Mouse (Mus musculus) liver, adult (tissue): ENCODE measurements at regions not wholly inside any gene's neighbourhood (a gene's known extent, or its start where the extent isn't known, plus 50 kb on each side); places are given as distances from the start of the nearest gene placed in this dataset.

Experiments
- GATA4 ChIP-seq: IDR thresholded peaks from 2 replicates; pipeline ENCODE4 v1.6.1; 2014; ENCODE audit warnings: mild to moderate bottlenecking, low read length; ENCODE audit not compliant: insufficient replicate concordance

DNA sequence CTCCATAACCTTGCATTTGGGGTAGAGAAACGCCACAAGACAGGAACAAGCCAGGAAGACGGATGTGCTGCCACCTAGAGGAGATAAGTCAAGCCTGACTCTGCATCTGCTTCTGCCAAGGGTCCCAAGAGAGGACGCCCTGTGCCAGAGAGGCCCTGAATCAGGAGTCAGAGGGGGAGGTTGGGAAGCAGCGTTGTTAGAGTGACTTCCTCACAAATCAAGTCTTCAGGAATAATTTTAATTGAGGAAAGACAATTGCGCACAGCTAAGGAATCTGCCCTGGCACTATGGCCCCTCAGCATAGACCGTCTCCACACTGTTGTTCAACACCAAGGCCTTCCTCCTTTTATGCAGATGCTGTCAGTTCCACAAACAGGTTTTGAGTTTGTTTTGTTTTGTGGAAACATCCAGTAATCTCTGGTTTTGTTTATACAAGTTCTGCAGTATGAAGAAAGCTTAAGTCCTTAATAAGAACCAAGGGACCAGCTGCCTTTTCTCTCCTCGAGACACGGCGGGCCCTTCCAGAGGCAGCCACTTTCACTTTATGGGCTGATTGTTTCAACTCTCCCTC is 187.9 kb upstream of the Il12b start:
- TF ChIP-seq GATA4: no peak

DNA sequence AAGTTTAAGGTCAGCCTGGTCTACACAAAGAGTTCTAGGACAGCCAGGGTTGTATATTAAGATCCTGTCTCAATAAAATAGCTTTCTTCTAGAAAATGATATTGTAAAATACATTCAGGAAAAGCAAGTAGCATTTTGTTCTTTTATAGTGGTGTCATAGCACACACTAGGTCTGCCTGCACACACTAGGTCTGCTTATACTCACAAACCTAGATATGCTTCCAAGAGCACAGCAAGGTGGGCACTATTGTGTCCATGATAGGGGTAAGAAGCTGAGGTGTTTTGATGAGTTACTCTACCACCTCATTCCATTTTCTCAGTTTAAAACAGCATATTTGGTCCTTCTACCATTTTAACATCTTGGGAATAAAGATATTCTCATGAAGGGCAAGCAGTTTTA is 185.8 kb upstream of the Il12b start:
- no peak for TF ChIP-seq GATA4

DNA sequence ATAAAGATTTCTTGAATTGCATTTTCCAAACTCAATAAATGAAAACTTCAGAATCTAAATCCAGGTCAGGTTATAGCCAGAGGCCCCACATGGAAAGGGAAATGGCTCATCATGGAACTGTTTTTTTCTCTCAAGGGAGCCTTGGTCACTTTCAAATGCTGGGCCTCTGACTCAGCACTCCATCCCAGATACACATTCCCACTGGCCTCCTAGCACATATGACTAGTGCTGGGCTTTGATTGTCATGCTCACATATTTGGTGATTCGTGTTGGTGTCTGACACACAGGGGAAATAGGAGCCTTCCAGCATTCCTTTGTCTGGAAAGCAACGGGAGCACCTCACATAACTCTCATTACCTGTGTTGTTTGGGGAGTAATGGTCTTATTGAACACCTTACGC is 183.5 kb upstream of the Il12b start:
- TF ChIP-seq GATA4: no peak

DNA sequence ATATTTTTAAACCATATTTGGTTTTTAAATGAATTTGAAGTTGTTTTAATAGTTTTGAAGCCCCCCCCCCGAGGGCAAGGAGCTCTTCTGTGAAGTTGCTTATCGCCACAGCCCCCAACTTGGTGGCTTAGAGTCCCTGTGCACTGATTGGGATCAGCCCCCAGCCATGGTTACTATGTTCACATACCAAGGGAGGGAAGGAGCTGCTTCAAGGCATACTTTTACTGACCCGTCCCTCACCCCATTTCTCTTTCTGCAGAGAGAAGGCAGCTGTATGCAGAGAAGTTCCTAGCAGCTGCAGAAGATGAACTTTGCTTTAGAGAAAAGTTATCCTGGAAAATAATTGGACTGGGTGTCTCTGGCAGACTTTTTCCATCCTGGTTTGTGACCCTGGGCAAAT is 179.9 kb upstream of the Il12b start:
- TF ChIP-seq GATA4: no peak

DNA sequence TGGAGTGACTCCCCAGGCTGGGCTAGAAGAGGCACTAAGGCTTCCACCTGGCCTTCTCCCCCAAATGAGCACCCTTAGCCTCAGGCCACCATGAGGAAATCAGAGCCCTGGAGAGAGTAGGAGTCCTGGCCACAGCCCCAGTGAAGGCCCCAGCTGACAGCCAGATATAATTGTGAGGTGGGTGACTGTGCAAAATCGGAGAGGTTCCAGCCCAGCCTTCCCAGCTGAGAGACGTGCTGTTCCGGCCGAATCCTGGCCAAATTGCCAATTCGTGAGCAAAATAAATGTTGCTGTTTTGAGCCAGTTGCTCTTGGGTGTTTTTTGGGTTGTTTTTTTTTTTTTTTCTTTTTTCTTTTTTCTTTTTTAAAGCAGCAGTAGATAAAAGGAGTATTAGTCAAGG is 169.9 kb upstream of the Il12b start:
- no peak for TF ChIP-seq GATA4

DNA sequence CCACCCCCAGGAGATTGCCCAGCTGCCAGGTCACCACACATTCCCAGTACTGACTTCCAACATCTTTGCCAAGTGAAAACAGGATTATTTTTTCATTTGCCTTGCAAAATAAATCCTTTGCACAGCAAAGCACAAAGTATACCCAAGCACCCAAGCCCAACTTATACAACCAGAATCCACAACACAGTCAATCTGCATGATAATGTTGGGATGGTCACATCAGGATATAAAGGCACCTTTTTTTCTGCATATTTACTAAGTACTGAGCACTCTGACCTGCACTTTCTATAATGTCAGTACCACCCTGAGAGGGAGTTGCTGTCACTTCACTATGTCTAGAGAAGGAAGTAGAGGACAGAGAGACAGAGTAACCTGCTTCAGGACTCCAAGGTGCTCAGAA is 164.4 kb upstream of the Il12b start:
- TF ChIP-seq GATA4: no peak

DNA sequence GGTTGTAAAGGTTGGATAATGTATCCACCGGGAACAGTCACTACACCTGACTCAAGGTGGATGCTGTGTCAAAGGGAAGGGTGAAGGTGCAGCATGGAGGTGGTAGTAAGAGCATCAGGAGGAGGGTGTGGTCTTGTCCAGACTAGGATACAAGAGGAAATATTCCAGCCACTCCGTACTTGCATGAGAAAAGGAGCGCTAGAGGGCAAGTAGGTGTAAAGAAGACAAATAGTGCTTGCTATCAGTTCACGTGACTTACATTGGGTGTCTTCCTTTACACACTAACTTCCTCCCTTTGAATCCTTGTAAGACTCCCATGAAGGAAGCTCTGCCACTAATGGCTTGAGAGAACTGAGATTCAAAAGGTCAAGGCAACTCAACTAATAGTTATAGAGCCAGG is 161.8 kb upstream of the Il12b start:
- TF ChIP-seq GATA4: no peak

DNA sequence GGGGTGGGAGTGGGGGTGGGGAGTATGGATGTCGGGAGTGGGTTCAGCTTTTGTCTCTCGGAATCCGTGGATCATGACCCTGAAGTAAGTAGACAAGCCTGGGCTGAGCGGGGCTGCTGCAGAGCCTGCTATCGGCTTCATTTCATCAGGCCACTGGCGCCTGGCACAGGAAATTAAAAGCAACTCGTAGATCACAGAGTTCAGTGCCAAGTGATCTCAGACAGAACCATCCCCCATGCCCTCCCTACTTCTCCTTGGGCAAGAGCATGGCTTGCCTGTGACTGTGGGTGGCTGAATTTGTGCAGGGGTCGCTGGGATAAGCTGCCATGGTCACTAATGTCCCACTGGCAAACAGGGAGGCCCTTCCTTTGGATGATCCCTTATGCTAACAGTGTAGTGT is 161.3 kb upstream of the Il12b start:
- no peak for TF ChIP-seq GATA4

DNA sequence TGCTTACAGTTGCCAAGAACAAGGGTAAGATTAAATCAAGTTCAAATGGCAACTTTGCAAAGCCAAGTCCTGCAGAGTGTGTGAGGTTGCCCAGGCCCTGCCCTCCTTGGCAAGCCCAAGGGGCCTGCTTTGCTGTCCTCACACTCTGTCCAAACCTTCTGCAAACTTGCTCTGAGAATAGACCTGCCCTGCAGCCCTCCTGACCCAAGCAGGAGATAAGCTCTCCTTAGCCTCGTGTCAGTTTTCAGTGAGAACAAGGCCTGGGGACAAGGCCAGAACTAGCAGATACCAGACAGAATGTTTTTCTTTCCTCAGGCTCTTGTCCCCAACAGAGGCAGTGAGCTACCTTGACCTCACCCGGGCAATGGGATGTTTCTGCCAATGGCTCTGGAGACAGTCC is 156.7 kb upstream of the Il12b start:
- TF ChIP-seq GATA4: no peak

DNA sequence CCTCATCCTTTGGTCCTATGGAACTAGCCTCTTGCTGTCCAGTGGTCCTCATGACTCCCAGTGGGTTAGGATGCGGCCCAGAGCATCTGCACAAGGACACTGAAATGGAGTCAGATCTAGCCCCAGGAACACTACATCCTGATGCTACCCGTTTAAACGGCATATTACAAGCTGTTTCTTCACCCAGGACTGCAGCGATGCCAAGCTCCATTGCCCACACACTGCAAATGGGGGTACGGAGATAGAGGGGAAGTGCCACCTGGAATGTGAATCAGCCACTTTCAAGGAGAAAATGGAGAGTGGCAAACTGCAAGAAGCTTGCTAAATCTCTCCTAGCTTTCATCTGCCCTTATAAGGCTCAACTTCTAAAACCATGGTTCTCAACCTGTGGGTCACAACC is 148.0 kb upstream of the Il12b start:
- no peak for TF ChIP-seq GATA4

DNA sequence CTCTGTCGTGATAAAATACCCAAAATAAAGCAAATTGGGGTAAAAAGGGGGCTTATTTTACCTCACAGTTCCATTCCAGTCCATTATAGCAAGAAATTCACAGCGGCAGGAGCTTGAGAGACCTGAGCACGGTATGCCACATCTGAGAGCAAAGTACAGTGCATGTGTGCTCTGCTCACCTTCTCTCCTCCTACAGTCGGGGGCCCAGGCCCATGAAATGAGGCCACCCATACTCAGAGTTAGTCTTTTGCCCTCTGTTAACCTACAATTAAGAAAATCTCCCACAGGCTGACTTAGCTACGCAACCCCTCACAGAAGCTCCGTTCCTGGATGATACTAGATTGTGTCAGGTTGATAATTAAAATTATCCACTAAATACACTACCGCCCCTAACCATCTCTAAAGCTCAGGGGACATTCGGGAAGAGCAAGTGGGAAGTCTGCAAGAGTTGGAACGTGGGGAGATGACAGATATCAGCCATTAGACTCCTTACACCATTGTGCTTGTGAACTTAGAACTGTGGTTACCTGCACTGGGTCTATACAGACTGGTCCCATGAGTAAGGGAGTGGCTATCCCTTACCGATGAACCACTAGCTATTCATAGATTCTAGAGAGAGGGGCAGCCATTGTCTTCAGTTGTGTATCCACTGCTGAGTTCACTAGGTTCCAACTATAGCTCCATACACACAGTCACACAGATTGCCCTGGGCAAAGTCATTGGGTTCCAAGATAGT is 139.3 kb upstream of the Il12b start:
- TF ChIP-seq GATA4: no peak

DNA sequence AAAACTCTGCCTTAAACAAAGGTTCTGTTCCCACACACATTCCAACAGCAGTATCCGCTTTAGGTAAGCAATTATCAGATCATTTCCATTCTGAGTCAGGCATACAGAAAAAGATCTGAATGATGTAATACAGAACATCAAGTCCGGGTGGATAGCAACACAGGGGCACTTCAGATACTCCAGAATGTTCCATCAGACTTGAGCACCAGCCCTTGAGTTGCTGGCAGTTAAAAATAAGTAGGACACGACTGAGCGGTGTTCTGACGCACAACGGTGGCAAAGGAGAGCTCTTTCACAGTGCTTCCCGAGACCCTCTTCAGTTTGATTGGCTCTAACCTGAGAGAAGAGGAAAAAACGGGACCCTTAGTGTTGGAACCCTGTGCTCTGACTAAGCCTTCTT is 138.2 kb upstream of the Il12b start:
- TF ChIP-seq GATA4: no peak

DNA sequence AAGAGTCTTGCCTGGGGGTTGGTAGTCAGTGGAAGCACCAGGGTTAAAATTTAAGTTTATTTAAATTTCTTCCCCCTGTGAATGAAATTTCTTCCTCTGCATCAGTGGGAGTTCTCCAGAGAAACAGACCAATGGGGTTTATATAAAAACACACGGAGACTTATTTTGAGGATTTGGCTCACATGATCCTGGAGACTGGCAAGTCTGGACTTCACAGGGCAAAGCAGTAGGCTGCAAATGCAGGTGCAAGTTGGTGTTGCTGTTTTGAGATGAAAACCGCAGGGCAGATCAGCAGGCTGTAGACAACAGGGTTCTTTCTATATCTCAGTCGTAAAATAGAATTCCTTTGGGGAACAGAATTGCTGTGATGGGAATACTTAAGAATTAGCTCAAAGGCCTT is 137.3 kb upstream of the Il12b start:
- TF ChIP-seq GATA4: no peak

DNA sequence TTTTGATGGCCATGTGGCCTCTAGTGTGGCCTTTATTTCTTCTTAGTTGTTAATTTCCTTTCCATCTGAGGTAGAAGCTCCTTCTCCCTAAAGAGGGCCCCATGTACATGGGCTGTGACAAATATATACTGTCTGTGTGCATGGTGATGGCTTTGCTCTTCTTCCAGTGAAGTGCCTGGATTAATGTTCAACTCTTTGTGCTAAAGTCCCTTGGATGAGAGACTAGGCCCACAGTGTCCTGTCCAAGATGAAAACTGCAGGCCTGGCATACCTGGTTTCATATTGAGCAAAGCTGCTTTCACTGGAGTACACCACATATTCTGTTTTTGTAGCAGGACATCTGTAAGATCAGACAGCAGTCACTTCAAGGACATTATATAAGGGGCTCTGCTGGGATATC is 127.6 kb upstream of the Il12b start:
- no peak for TF ChIP-seq GATA4

DNA sequence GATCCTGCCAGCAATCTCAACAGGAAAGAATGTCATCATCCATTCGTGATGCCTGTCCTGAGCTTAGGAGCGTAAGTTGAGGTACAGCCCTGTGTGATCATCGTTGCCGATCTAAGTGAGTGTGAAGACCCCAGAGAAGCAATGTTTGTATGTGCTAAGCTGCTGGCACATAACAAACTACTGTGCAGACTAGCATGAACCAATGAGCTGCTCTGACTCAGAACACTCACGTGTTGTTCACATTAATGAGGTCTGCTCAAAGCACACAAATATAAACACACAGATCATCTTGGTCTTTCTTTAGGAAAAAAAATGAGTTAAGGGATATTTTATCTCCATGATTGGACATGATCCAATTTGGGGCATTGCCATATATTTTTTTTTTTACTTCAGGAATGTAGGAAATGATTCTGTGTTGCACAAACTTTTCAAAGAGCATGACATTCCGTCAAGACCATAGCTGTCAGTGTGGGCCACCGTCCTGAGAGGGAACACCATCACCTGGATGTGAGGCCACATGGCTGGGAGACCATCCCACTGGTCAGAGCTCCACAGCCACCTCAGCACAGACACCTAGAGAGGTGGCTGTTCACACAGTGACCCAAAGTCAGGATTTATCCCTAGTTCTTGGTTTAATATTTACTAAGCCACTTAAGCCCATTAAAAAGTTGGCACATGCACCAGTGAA is 121.2 kb upstream of the Il12b start:
- TF ChIP-seq GATA4: no peak

DNA sequence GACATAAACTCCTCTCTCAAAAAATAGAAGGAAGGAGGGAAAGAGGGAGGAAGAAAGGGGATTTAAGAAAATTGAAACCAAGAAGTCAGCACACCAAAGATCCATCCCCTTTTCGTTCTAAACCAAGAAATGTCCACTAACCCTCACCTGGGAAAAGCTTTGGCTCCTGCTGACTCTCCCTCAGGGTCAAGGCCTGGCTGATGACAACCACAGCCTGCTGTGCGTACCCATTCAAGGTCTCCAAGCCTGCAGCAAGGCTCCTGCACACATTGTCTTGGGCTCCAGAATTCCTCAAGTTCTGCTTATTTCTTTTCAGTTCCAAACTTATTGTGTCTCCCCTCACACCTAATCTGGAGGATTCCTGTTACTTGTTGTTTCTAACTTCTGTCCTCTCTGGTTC is 113.9 kb upstream of the Il12b start:
- no peak for TF ChIP-seq GATA4

DNA sequence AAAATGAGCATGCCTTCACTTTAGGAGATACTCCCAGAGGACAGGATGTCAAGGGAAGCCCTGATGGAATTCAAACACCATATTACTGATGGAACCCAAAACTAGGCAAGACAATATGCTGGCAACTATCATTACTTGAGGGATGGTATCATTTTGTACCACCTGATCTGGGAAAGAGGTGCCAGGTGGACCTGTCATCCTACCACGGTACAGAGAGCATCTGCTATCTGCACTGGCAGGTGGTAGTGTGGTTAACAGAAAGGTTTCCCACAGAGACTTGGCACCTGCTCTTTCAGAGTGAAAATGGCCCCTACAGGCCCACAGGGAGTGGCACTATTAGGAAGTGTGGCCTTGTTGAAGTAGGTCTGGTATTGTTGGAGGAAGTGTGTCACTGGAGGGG is 111.0 kb upstream of the Il12b start:
- TF ChIP-seq GATA4: no peak
